27 mouse cellular contexts compared by ENCODE assay signal in genomic region chr2:71475760-71476159, GRCm38 (mm10). TPM values are rescaled to one million over a fixed set of nuclear protein-coding genes. Genes with fewer than 3 reads are reported as not detected.
"Had no signal": no experiment of that assay in that cellular context is flagged by ENCODE, and none has a peak within 500 bp of the region (broad histone marks: within the 10 kb centered on the region; RNA-seq: fewer than 3 reads in every experiment).

No protein-coding gene starts in this region.

- H3K27ac ChIP-seq: kidney, embryonic 15.5 days; left cerebral cortex, adult 2 months; limb, embryonic 15.5 days; liver, embryonic 15.5 days; lung, embryonic 15.5 days; midbrain, embryonic 10.5 days; midbrain, embryonic 13.5 days; neural tube, embryonic 13.5 days; stomach, embryonic 15.5 days had no signal

- H3K27me3 ChIP-seq: kidney, embryonic 15.5 days; limb, embryonic 15.5 days; liver, embryonic 15.5 days; lung, embryonic 15.5 days; midbrain, embryonic 13.5 days; neural tube, embryonic 13.5 days; stomach, embryonic 15.5 days had no signal

- H3K4me2 ChIP-seq: kidney, embryonic 15.5 days; limb, embryonic 15.5 days; liver, embryonic 11.5 days; liver, embryonic 15.5 days; lung, embryonic 15.5 days; midbrain, embryonic 13.5 days; neural tube, embryonic 13.5 days; stomach, embryonic 15.5 days had no signal

- H3K9ac ChIP-seq: kidney, embryonic 15.5 days; limb, embryonic 15.5 days; liver, embryonic 15.5 days; lung, embryonic 15.5 days; midbrain, embryonic 13.5 days; neural tube, embryonic 13.5 days; stomach, embryonic 15.5 days had no signal

- H3K9me3 ChIP-seq: kidney, embryonic 15.5 days; liver, embryonic 15.5 days; lung, embryonic 15.5 days; midbrain, embryonic 10.5 days; midbrain, embryonic 13.5 days; neural tube, embryonic 13.5 days; stomach, embryonic 15.5 days had no signal

- DNase-seq: kidney, adult 2 months; kidney, postnatal 10 days; kidney, postnatal 36 days; layer of hippocampus, postnatal 36 days; left cerebral cortex, postnatal 4 days; lung, adult 18-20 months; lung, postnatal 10 days; lung, postnatal 36 days; right cerebral cortex, adult 18-20 months; right cerebral cortex, postnatal 14 days; right cerebral cortex, postnatal 4 days; spleen, adult 18-20 months; thymus, postnatal 36 days had no signal

- H3K36me3 ChIP-seq: kidney, embryonic 15.5 days; limb, embryonic 15.5 days; liver, embryonic 15.5 days; lung, embryonic 15.5 days; midbrain, embryonic 10.5 days; midbrain, embryonic 13.5 days; neural tube, embryonic 13.5 days; stomach, embryonic 15.5 days had no signal

- H3K4me3 ChIP-seq: kidney, embryonic 15.5 days; left cerebral cortex, adult 2 months; limb, embryonic 15.5 days; liver, embryonic 15.5 days; lung, embryonic 15.5 days; megakaryocyte, embryonic 14.5 days; midbrain, embryonic 10.5 days; midbrain, embryonic 13.5 days; myocyte; neural tube, embryonic 13.5 days; stomach, embryonic 15.5 days had no signal

- ATAC-seq: midbrain, embryonic 13.5 days; midbrain, embryonic 16.5 days had no signal

RNA-seq across cellular contexts. Expression of gene Dlx1, which starts 52.2 kb away (rescaled TPM):
- total RNA-seq: monocyte, adult 5-6 weeks had no signal
